Mouse (Mus musculus): ENCODE results near the gene Ptch1.

DNA sequence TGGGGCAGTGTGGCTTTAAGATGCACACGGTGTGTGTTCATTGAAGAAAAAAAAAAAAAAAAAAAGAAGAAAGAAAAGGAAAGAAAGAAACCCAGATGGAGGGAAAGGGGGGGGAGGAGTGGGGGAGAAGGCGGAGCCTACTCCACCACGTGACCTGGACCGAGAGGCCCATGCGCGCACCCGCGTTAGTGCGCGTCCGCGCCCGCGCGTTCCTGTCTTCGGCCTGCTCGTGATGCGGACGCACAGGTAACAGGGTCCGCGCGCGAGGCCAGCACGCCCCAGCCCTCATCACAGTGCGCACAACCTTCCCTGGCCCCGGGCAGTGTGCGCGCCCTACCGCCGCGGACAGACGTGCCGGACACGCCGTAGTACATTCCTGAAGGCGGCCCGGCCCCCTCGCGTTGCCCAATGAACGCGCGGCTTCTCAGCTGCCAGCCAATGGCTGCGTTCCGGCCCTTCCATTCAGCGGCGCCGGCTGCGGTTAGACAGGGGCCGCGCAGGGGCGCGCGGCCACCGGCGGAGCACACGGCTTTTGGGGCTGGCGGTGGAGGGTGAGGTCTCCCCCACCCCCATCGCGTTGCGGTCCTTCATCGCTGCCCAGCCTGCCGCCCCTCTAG lies 5.6 kb downstream of the Ptch1 start:
- TF ChIP-seq CTCF (IDR thresholded peaks at IDR 0.05; ENCODE audit: low read depth, low read length) (no peak), TAL1 (conservative IDR thresholded peaks at IDR 0.05; ENCODE audit: low read depth, low read length) (no peak), GATA1 (IDR thresholded peaks at IDR 0.05; ENCODE audit: borderline replicate concordance, low read length) (no peak)

Measured in G1E (cell line).